Mouse (Mus musculus): ENCODE measurements around the gene Rbm5.

The Rbm5 gene

GRCm38 (mm10) chr9:107729709-107730108, 41.1 kb downstream of the Rbm5 start:
- DNase-seq, result no peak

GRCm38 (mm10) chr9:107728919-107729670, 41.7 kb downstream of the Rbm5 start:
- DNase-seq, result no peak

- no peak for DNase-seq
Observed at GRCm38 (mm10) chr9:107727041-107727440, 43.8 kb downstream of the Rbm5 start.

GRCm38 (mm10) chr9:107724796-107725195, 46.0 kb downstream of the Rbm5 start:
- no peak for DNase-seq

- no peak for DNase-seq
Observed at GRCm38 (mm10) chr9:107723794-107724531, 46.8 kb downstream of the Rbm5 start.

GRCm38 (mm10) chr9:107723292-107723691, 47.5 kb downstream of the Rbm5 start:
- DNase-seq, result peak; percentile 48

- no peak for DNase-seq
Observed at GRCm38 (mm10) chr9:107718781-107719540, 51.8 kb downstream of the Rbm5 start.

GRCm38 (mm10) chr9:107716951-107717350, 53.8 kb downstream of the Rbm5 start:
- DNase-seq, result no peak

GRCm38 (mm10) chr9:107715632-107716031, 55.2 kb downstream of the Rbm5 start:
- DNase-seq, result no peak

GRCm38 (mm10) chr9:107714221-107714952, 56.4 kb downstream of the Rbm5 start:
- no peak for DNase-seq

GRCm38 (mm10) chr9:107709697-107710483, 60.9 kb downstream of the Rbm5 start, which contains the start of gene Sema3f:
Gene Sema3f (minus strand): TSS chr9:107710475.
- DNase-seq, result peak; percentile 91

GRCm38 (mm10) chr9:107709096-107709696, 61.6 kb downstream of the Rbm5 start:
- peak; percentile 61 for DNase-seq

- DNase-seq, result no peak
Observed at GRCm38 (mm10) chr9:107708439-107709095, 62.2 kb downstream of the Rbm5 start.

- no peak for DNase-seq
Observed at GRCm38 (mm10) chr9:107707701-107708438, 62.9 kb downstream of the Rbm5 start.

- no peak for DNase-seq
Observed at GRCm38 (mm10) chr9:107706781-107707211, 64.0 kb downstream of the Rbm5 start.

GRCm38 (mm10) chr9:107703337-107704122, 67.3 kb downstream of the Rbm5 start:
- no peak for DNase-seq

GRCm38 (mm10) chr9:107702606-107703185, 68.1 kb downstream of the Rbm5 start:
- DNase-seq, result no peak

GRCm38 (mm10) chr9:107701594-107701993, 69.2 kb downstream of the Rbm5 start:
- DNase-seq, result no peak

- no peak for DNase-seq
Observed at GRCm38 (mm10) chr9:107700114-107700571, 70.7 kb downstream of the Rbm5 start.

Data from thymus, postnatal 4 days (tissue).